Mouse (Mus musculus) spleen, postnatal 4 days (tissue): Measurements from ENCODE around the gene Pkig.
A peak's percentile ranks its signal among the peaks of the same experiment; 100 is the strongest.
"Not testable (repeated sequence)": the region's sequence is repeated elsewhere in the genome, so short reads cannot be mapped to it uniquely, and the experiment has no call there.

ENCODE experiments used
- DNase-seq, 2 experiments: peaks; one replicate each; pipeline ENCODE4 v3.0.0; 2022; ENCODE audit warnings: low spot score in 2 of 2

The Pkig gene

GRCm38 (mm10) chr2:163643576-163643971, 14.6 kb upstream of the Pkig start:
- no peak for DNase-seq

- DNase-seq = no peak
Observed at GRCm38 (mm10) chr2:163644047-163644446, 14.1 kb upstream of the Pkig start.

- DNase-seq = peak; percentile 100
Observed at GRCm38 (mm10) chr2:163644575-163645385, 13.4 kb upstream of the Pkig start, which contains the start of gene Serinc3. TSS of gene Serinc3 (minus strand) at chr2:163645131.

DNA sequence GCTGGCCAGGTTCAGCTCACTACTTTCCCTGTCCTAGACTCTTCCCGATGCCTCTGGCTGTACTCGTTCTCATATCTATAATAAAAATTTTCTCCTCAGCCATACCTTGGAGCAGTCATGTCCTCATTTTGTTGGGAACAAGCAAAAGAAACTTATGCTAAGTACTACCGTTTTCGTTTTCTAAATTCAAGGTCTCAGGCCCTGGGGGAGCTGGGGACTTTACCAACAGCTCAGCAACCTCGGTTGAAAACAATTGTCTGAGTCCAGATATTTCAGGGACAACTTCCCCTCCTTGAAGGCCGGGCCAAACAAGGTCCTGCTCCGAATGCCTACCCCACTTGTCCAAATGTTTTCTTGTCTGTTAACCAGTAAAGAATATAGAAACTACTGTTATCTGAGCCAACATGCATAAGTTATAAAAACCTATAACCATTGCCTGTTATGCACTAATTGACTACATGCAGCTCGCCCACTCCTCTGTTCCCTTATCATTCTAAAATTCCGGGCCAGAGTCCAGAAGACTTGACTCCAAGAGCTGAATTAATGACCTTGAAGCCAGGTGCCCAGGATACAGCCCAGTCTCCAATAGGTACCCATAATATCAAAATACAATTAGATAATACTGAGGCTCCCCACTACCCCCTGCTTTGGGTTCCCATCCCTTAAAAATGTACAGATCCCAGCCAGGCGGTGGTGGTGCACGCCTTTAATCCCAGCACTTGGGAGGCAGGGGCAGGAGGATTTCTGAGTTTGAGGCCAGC, 12.3 kb upstream of the Pkig start:
- DNase-seq = no peak

GRCm38 (mm10) chr2:163646461-163647080, 11.6 kb upstream of the Pkig start:
- DNase-seq = no peak

DNA sequence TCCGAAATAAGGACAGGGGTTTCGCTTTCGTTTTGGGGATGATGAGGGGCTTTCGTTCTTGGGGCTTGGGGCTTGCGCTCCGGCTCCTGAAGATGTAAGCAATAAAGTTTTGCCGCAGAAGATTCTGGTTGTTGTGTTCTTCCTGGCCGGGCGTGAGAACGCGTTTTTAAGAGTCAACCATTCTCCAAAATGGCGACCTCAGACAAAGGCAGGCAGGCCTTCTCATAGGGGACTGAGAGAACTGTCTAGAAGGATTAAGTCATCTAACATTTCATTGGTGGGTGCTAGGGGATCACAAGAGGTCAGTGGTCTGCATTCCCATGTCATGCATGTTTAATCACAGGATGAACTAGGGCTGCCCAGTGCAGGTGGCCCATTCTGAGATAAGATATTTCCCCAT, 2.5 kb upstream of the Pkig start:
- not testable (repeated sequence) for DNase-seq

DNA sequence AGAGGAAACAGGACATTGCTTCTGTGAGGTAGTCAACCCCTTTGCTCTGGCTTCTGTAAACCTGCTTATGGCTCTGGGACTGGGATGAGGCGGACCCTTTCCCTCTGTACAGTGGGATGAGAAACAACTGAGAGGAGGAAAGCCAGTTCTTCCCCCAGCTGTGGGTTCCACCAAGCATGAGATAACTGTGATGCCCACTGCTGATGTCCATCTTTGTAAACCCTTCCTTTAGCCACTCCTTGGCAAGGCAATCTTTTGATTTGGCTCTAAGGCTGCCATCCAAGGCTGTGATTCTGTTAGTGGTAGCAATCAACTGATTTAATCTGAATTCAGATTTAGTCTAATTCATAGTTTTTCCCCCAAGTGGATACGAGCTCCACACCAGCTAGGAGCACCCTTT, 700 bp upstream of the Pkig start:
- DNase-seq = no peak

DNA sequence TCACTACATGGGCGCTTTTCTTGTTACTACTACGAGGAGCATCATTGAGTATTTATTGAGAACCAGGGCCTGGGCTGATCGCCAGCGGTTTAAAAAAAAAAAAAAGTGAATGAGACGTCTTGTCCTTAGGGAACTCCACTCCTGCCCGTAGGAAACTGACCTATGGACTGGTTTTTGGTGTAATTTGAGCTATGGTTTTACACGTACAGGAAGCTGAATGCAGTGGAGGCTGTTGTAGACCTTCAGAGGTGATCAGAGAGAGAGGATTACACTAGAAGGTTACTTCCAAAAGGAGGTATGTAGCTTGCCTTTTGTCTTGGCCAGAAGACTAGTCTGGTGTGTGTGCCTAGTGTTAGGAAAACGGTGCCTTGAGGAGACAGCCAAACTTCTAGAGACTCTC, 755 bp downstream of the Pkig start:
- no peak for DNase-seq

- no peak for DNase-seq
Observed at GRCm38 (mm10) chr2:163659431-163659830, 1.2 kb downstream of the Pkig start.

GRCm38 (mm10) chr2:163660103-163660701, 2.0 kb downstream of the Pkig start:
- DNase-seq = no peak

- no peak for DNase-seq
Observed at GRCm38 (mm10) chr2:163661371-163661850, 3.2 kb downstream of the Pkig start.

GRCm38 (mm10) chr2:163662076-163662475, 3.9 kb downstream of the Pkig start:
- no peak for DNase-seq

DNA sequence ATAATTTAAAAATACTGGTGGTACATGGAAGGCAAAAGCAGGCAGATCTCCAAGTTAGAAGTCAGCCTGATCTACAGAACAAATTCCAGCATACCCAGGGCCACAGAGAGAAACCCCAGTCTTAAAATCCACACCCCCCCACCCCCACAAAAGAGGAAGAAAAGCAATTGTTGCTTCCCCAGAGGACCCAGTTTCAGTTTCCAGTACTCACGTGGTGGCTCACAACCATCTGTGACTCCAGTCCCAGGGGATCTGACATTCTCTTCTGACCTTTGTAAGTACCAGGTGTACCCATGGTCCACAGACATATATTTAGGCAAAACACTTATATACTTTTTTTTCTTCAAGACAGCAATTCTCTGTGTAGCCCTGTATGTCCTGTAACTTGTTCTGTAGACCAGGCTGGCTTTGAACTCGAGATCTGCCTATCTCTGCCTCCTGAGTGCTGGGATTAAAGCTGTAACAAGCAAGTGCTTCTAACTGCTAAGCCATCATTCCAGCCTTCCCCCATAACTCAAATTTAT, 4.6 kb downstream of the Pkig start:
- DNase-seq = peak in 1 of 2 experiments; percentile 44

DNA sequence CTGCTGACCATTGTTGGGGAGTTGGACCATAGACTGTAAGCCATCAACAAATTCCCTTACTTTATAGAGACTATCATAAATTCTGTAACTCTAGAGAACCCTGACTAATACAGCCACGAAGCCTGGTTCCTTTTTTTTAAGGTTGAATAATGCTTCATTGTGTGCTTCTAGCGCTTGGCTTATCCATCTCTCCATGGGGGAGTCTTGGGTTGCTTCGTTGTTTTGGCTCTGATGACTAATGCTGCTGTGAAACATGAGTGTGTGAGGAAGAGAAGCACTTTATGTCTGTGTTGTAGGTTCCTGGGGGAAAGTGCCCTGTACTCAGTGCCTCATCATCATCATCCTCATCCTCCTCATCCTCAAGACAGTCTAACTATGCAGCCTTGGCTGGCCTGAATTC, 5.7 kb downstream of the Pkig start:
- no peak for DNase-seq

GRCm38 (mm10) chr2:163667045-163667444, 8.9 kb downstream of the Pkig start:
- no peak for DNase-seq

GRCm38 (mm10) chr2:163670872-163671594, 12.8 kb downstream of the Pkig start:
- DNase-seq = no peak

- no peak for DNase-seq
Observed at GRCm38 (mm10) chr2:163674397-163674796, 16.2 kb downstream of the Pkig start.

GRCm38 (mm10) chr2:163675144-163675619, 17.0 kb downstream of the Pkig start:
- no peak for DNase-seq

DNA sequence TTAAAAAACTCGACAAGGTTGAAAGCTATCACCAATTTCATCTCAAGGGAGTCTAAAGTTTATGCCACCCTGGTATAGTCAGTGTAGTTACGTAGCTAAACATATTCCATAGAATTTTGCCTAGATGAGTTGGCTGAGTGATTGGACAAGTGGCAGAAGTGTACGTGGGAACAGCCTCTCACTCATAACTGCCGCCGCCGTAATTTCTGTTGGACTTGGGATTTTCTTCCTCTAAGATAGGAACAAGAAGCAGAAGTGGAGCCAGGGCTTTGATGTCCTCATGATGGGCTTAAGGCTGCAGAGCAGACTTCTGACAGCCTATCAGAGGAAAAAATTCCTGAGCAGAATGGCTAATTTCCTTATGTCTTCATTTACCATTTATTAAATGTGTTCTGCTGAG, 17.5 kb downstream of the Pkig start:
- no peak for DNase-seq

GRCm38 (mm10) chr2:163676321-163676720, 18.1 kb downstream of the Pkig start:
- no peak for DNase-seq

GRCm38 (mm10) chr2:163676745-163677144, 18.6 kb downstream of the Pkig start:
- no peak for DNase-seq
